Mouse (Mus musculus) right cerebral cortex, postnatal 10 days (tissue): ENCODE measurements around the gene Mutyh.
A peak's percentile ranks its signal among the peaks of the same experiment; 100 is the strongest.
"Not testable (repeated sequence)": the region's sequence is repeated elsewhere in the genome, so short reads cannot be mapped to it uniquely, and the experiment has no call there.

Experiments used
- DNase-seq, 2 experiments: peaks; one replicate each; pipeline ENCODE4 v3.0.0; 2021; ENCODE audit warnings: low spot score in 2 of 2

Mutyh gene

GRCm38 (mm10) chr4:116820902-116821693, 13.6 kb downstream of the Mutyh start:
- peak; percentile 51 to 52 for DNase-seq

- DNase-seq: no peak
Measured at GRCm38 (mm10) chr4:116821694-116822016, 14.1 kb downstream of the Mutyh start, which contains the start of gene Hpdl. Gene Hpdl, minus strand, starts transcription at chr4:116821707.

- peak; percentile 83 for DNase-seq
Measured at GRCm38 (mm10) chr4:116824541-116825004, 17.1 kb downstream of the Mutyh start.

GRCm38 (mm10) chr4:116827819-116828218, 20.3 kb downstream of the Mutyh start:
- DNase-seq: peak; percentile 44 to 60

- no peak for DNase-seq
Measured at GRCm38 (mm10) chr4:116829364-116830069, 22.0 kb downstream of the Mutyh start.

GRCm38 (mm10) chr4:116830070-116830368, 22.5 kb downstream of the Mutyh start:
- no peak for DNase-seq

- no peak for DNase-seq
Measured at GRCm38 (mm10) chr4:116838999-116839398, 31.5 kb downstream of the Mutyh start.

- not testable (repeated sequence) for DNase-seq
Measured at GRCm38 (mm10) chr4:116840096-116840495, 32.6 kb downstream of the Mutyh start.

GRCm38 (mm10) chr4:116840841-116841240, 33.3 kb downstream of the Mutyh start:
- DNase-seq: no peak

GRCm38 (mm10) chr4:116844324-116844723, 36.8 kb downstream of the Mutyh start:
- no peak for DNase-seq

GRCm38 (mm10) chr4:116849901-116850300, 42.4 kb downstream of the Mutyh start:
- no peak for DNase-seq

- DNase-seq: no peak
Measured at GRCm38 (mm10) chr4:116854286-116854685, 46.8 kb downstream of the Mutyh start.

- DNase-seq: peak in 1 of 2 experiments; percentile 39
Measured at GRCm38 (mm10) chr4:116857203-116857602, 49.7 kb downstream of the Mutyh start.

- DNase-seq: no peak
Measured at GRCm38 (mm10) chr4:116859711-116860110, 52.2 kb downstream of the Mutyh start.

GRCm38 (mm10) chr4:116862023-116862422, 54.5 kb downstream of the Mutyh start:
- DNase-seq: no peak
